Mouse (Mus musculus) hindbrain, postnatal 0 days (tissue): ENCODE results near the gene Ppfia2. TPM values are rescaled to one million over a fixed set of nuclear protein-coding genes. Genes with fewer than 3 reads are reported as not detected.

Source experiments
- ATAC-seq: fragments of 200-750 bp; cut with Nextera tagmentation; 2 replicates; pipeline ENCODE4 v1.8.0; 2017; ENCODE audit warnings: mild to moderate bottlenecking, moderate TSS enrichment, moderate library complexity
- DNase-seq: peaks from one replicate; pipeline ENCODE4 v3.0.0-alpha.2; 2015; ENCODE audit warnings: low spot score
- H3K27ac ChIP-seq: fragments of 300-500 bp; sonication (generic); 2 replicates; pipeline ENCODE4 v1.5.1; 2014; ENCODE audit warnings: mild to moderate bottlenecking
- H3K27me3 ChIP-seq: fragments of 300-500 bp; sonication (generic); 2 replicates; pipeline ENCODE4 v1.6.1; 2014; ENCODE audit warnings: low read length, mixed read lengths; ENCODE audit not compliant: insufficient read depth
- H3K36me3 ChIP-seq: fragments of 300-500 bp; sonication (generic); 2 replicates; pipeline ENCODE4 v1.6.1; 2014; ENCODE audit warnings: low read length, mixed read lengths; ENCODE audit not compliant: insufficient read depth
- H3K4me1 ChIP-seq: fragments of 300-500 bp; sonication (generic); 2 replicates; pipeline ENCODE4 v1.6.1; 2014; ENCODE audit warnings: antibody characterized with exemption, low read length, mixed read lengths; ENCODE audit not compliant: insufficient read depth
- H3K4me2 ChIP-seq: fragments of 300-500 bp; sonication (generic); 2 replicates; pipeline ENCODE4 v1.6.1; 2014; ENCODE audit warnings: low read depth, mild to moderate bottlenecking, low read length, moderate library complexity, mixed read lengths
- H3K4me3 ChIP-seq: fragments of 300-500 bp; sonication (generic); 2 replicates; pipeline ENCODE4 v1.5.1; 2014; ENCODE audit warnings: low read length
- H3K9ac ChIP-seq: fragments of 300-500 bp; sonication (generic); replicated peaks from 2 replicates; pipeline ENCODE4 v1.6.1; 2014; ENCODE audit warnings: mild to moderate bottlenecking, low read length, moderate library complexity, mixed read lengths
- H3K9me3 ChIP-seq: fragments of 300-500 bp; sonication (generic); 2 replicates; pipeline ENCODE4 v1.6.1; 2016; ENCODE audit warnings: low read length, mixed read lengths
- CTCF ChIP-seq: IDR thresholded peaks from 2 replicates; pipeline ENCODE4 v1.5.1; 2016; ENCODE audit warnings: antibody characterized with exemption, control low read depth, low read depth
- WGBS: fragments of 180-500 bp; shearing (Covaris S2); extraction: QIAGEN DNeasy Blood & Tissue Kit; methylation state at CpG from one replicate; pipeline ENCODE4 v1.1.7; 2014; 5-methylcytosine and 5-hydroxymethylcytosine counted together
- polyA plus RNA-seq: library from polyadenylated mRNA; unstranded; fragments of >200 nt; fragmentation: Nextera tagmentation; extraction: Ambion mirVana; gene quantifications from 2 replicates; pipeline ENCODE4 v1.2.1, GENCODE M21; 2015
- total RNA-seq: library from RNA; depleted of rRNA; stranded (reverse); fragments of >200 nt; gene quantifications from 2 replicates; pipeline ENCODE4 v1.2.3, GENCODE M21; 2014

Gene Ppfia2
- total and polyA plus RNA-seq, 2 experiments from 2014 or later: 30.3 to 45.5 TPM

- H3K36me3 ChIP-seq: no peaks in the 10 kb centered on the region
- H3K9ac ChIP-seq: no peak overlapping the region
- no peak for TF ChIP-seq CTCF
- no peak overlapping the region for H3K4me3 ChIP-seq
- H3K27me3 ChIP-seq: no peaks in the 10 kb centered on the region
- ATAC-seq (no peak), DNase-seq (no peak)
- no peak overlapping the region for H3K4me2 ChIP-seq
- H3K4me1 ChIP-seq: no peaks in the 10 kb centered on the region
- no peak overlapping the region for H3K27ac ChIP-seq
- no peaks in the 10 kb centered on the region for H3K9me3 ChIP-seq
- WGBS: 34% methylated on average over 13 of the region's 13 CpGs
These were observed 426.2 kb downstream of the Ppfia2 start for GRCm38 (mm10) chr10:106896351-106896750.

- 50% methylated on average over 3 of the region's 3 CpGs for WGBS
- Histone ChIP-seq H3K4me3 (no peak overlapping the region), H3K9ac (no peak overlapping the region), H3K36me3 (no peaks in the 10 kb centered on the region), H3K27me3 (no peaks in the 10 kb centered on the region), H3K27ac (no peak overlapping the region), H3K4me2 (no peak overlapping the region), H3K9me3 (no peaks in the 10 kb centered on the region), H3K4me1 (no peaks in the 10 kb centered on the region)
- TF ChIP-seq CTCF: no peak
- DNase-seq: no peak
- ATAC-seq: no peak
These were observed 440.0 kb downstream of the Ppfia2 start for GRCm38 (mm10) chr10:106910108-106910507.

- peak; percentile 27; the same call in 1 of the 2 replicates for ATAC-seq
- no peaks in the 10 kb centered on the region for H3K27me3 ChIP-seq
These were observed 442.9 kb downstream of the Ppfia2 start for GRCm38 (mm10) chr10:106913032-106913431.

GRCm38 (mm10) chr10:106914275-106914674, 444.1 kb downstream of the Ppfia2 start:
- no peaks in the 10 kb centered on the region for H3K9me3 ChIP-seq
- TF ChIP-seq CTCF: no peak
- H3K4me1 ChIP-seq: no peaks in the 10 kb centered on the region
- DNase-seq: no peak
- H3K4me2 ChIP-seq: no peak overlapping the region
- no peak overlapping the region for H3K9ac ChIP-seq
- 0 out of 2 replicates have a peak, but pooled peaks cover 4% of the 10 kb centered on the region for H3K36me3 ChIP-seq
- no peaks in the 10 kb centered on the region for H3K27me3 ChIP-seq
- H3K27ac ChIP-seq: no peak overlapping the region
- no peak overlapping the region for H3K4me3 ChIP-seq
- ATAC-seq: no peak

More at GRCm38 (mm10) chr10:106913032-106913431, 442.9 kb downstream of the Ppfia2 start:
- no peaks in the 10 kb centered on the region for H3K9me3 ChIP-seq
- peak; percentile 47 for DNase-seq
- H3K36me3 ChIP-seq: 0 out of 2 replicates have a peak, but pooled peaks cover 4% of the 10 kb centered on the region
- TF ChIP-seq CTCF: peak; percentile 68
- H3K4me1 ChIP-seq: no peaks in the 10 kb centered on the region
- WGBS: 16% methylated on average over 2 of the region's 2 CpGs
- H3K27ac ChIP-seq: no peak overlapping the region
- no peak overlapping the region for H3K4me3 ChIP-seq
- no peak overlapping the region for H3K4me2 ChIP-seq
- H3K9ac ChIP-seq: no peak overlapping the region

- Histone ChIP-seq H3K4me1 (no peaks in the 10 kb centered on the region), H3K36me3 (0 out of 2 replicates have a peak, but pooled peaks cover 4% of the 10 kb centered on the region)
These were observed 444.7 kb downstream of the Ppfia2 start for GRCm38 (mm10) chr10:106914822-106915221.

GRCm38 (mm10) chr10:106924334-106924733, 454.2 kb downstream of the Ppfia2 start:
- Histone ChIP-seq H3K4me3 (no peak overlapping the region), H3K9ac (no peak overlapping the region), H3K4me1 (no peaks in the 10 kb centered on the region), H3K27ac (no peak overlapping the region), H3K9me3 (no peaks in the 10 kb centered on the region), H3K4me2 (no peak overlapping the region), H3K27me3 (no peaks in the 10 kb centered on the region), H3K36me3 (no peaks in the 10 kb centered on the region)
- no peak for ATAC-seq
- no peak for TF ChIP-seq CTCF
- DNase-seq: no peak
- 87% methylated on average over 5 of the region's 5 CpGs for WGBS

More at GRCm38 (mm10) chr10:106914822-106915221, 444.7 kb downstream of the Ppfia2 start:
- DNase-seq (no peak), ATAC-seq (no peak)
- H3K9me3 ChIP-seq: no peaks in the 10 kb centered on the region
- no peak overlapping the region for H3K9ac ChIP-seq
- no peak overlapping the region for H3K4me3 ChIP-seq
- H3K27ac ChIP-seq: no peak overlapping the region
- H3K27me3 ChIP-seq: no peaks in the 10 kb centered on the region
- TF ChIP-seq CTCF: no peak
- H3K4me2 ChIP-seq: no peak overlapping the region

GRCm38 (mm10) chr10:106924798-106925197, 454.7 kb downstream of the Ppfia2 start:
- Histone ChIP-seq H3K27ac (no peak overlapping the region), H3K4me1 (no peaks in the 10 kb centered on the region), H3K27me3 (no peaks in the 10 kb centered on the region), H3K36me3 (no peaks in the 10 kb centered on the region), H3K4me3 (no peak overlapping the region), H3K4me2 (no peak overlapping the region), H3K9ac (no peak overlapping the region), H3K9me3 (no peaks in the 10 kb centered on the region)
- ATAC-seq: no peak
- WGBS: 87% methylated on average over 3 of the region's 3 CpGs
- TF ChIP-seq CTCF: no peak
- DNase-seq: no peak
